Mouse (Mus musculus) embryonic facial prominence, embryonic 15.5 days (tissue): Measurements from ENCODE around the gene Adgra3. TPM values are rescaled to one million over a fixed set of nuclear protein-coding genes. Genes with fewer than 3 reads are reported as not detected.
A peak's percentile ranks its signal among the peaks of the same experiment; 100 is the strongest.

Experiments
- ATAC-seq: fragments of 200-750 bp; cut with Nextera tagmentation; 2 replicates; pipeline ENCODE4 v1.8.0; 2017; ENCODE audit warnings: low read depth, moderate TSS enrichment; ENCODE audit not compliant: insufficient number of reproducible peaks, low FRiP score, low TSS enrichment
- H3K27ac ChIP-seq: fragments of 300-500 bp; sonication (generic); replicated peaks from 2 replicates; pipeline ENCODE4 v1.5.1; 2015; ENCODE audit warnings: mild to moderate bottlenecking, inconsistent platforms
- H3K27me3 ChIP-seq: fragments of 300-500 bp; sonication (generic); 2 replicates; pipeline ENCODE4 v1.6.1; 2015; ENCODE audit warnings: inconsistent platforms
- H3K36me3 ChIP-seq: fragments of 300-500 bp; sonication (generic); 2 replicates; pipeline ENCODE4 v1.6.1; 2015; ENCODE audit warnings: mild to moderate bottlenecking, inconsistent platforms
- H3K4me1 ChIP-seq: fragments of 300-500 bp; sonication (generic); 2 replicates; pipeline ENCODE4 v1.6.1; 2015; ENCODE audit warnings: inconsistent platforms
- H3K4me2 ChIP-seq: fragments of 300-500 bp; sonication (generic); replicated peaks from 2 replicates; pipeline ENCODE4 v1.6.1; 2015; ENCODE audit warnings: mild to moderate bottlenecking, inconsistent platforms
- H3K4me3 ChIP-seq: fragments of 300-500 bp; sonication (generic); replicated peaks from 2 replicates; pipeline ENCODE4 v1.5.1; 2015; ENCODE audit warnings: mild to moderate bottlenecking, inconsistent platforms
- H3K9ac ChIP-seq: fragments of 300-500 bp; sonication (generic); 2 replicates; pipeline ENCODE4 v1.6.1; 2015; ENCODE audit warnings: inconsistent platforms
- H3K9me3 ChIP-seq: fragments of 300-500 bp; sonication (generic); replicated peaks from 2 replicates; pipeline ENCODE4 v1.6.1; 2016; ENCODE audit warnings: inconsistent platforms
- WGBS: fragments of 180-500 bp; shearing (Covaris S2); methylation state at CpG from one replicate; pipeline ENCODE4 v1.1.7; 2015; 5-methylcytosine and 5-hydroxymethylcytosine counted together
- polyA plus RNA-seq: library from polyadenylated mRNA; unstranded; fragments of >200 nt; fragmentation: Nextera tagmentation; extraction: Ambion mirVana; gene quantifications from 2 replicates; pipeline ENCODE4 v1.2.1, GENCODE M21; 2015

Adgra3 gene
- polyA plus RNA-seq, 1 experiment from 2014 or later, result 33.6 TPM

GRCm38 (mm10) chr5:50006915-50007658 lies 51.7 kb downstream of the Adgra3 start:
- no peak overlapping the region for H3K4me2 ChIP-seq
- H3K4me3 ChIP-seq, result no peak overlapping the region
- no peaks in the 10 kb centered on the region for H3K9me3 ChIP-seq
- peak; percentile 34; the same call in 1 of the 2 replicates for ATAC-seq
- no peak overlapping the region for H3K9ac ChIP-seq
- H3K27ac ChIP-seq, result no peak overlapping the region
- H3K4me1 ChIP-seq, result no peaks in the 10 kb centered on the region
- 81% methylated on average over 9 of the region's 9 CpGs for WGBS
- no peaks in the 10 kb centered on the region for H3K27me3 ChIP-seq
- peaks cover 34% of the 10 kb centered on the region for H3K36me3 ChIP-seq

- H3K27me3 ChIP-seq, result no peaks in the 10 kb centered on the region
- 90% methylated on average over 6 of the region's 6 CpGs for WGBS
- no peak overlapping the region for H3K4me3 ChIP-seq
- no peak for ATAC-seq
- H3K4me2 ChIP-seq, result no peak overlapping the region
- no peaks in the 10 kb centered on the region for H3K4me1 ChIP-seq
- no peak overlapping the region for H3K9ac ChIP-seq
- peaks cover 48% of the 10 kb centered on the region for H3K36me3 ChIP-seq
- H3K9me3 ChIP-seq, result no peaks in the 10 kb centered on the region
- H3K27ac ChIP-seq, result no peak overlapping the region
These were observed 56.5 kb downstream of the Adgra3 start for GRCm38 (mm10) chr5:50002269-50002668.

- H3K9ac ChIP-seq, result no peak overlapping the region
- H3K27me3 ChIP-seq, result no peaks in the 10 kb centered on the region
- no peak overlapping the region for H3K27ac ChIP-seq
- no peaks in the 10 kb centered on the region for H3K4me1 ChIP-seq
- H3K36me3 ChIP-seq, result peaks cover 36% of the 10 kb centered on the region
- no peak overlapping the region for H3K4me2 ChIP-seq
- no peak overlapping the region for H3K4me3 ChIP-seq
- no peak for ATAC-seq
- H3K9me3 ChIP-seq, result no peaks in the 10 kb centered on the region
- WGBS, result 74% methylated on average over 9 of the region's 9 CpGs
These were observed 59.0 kb downstream of the Adgra3 start for GRCm38 (mm10) chr5:49999764-50000163.

- WGBS, result 84% methylated on average over 6 of the region's 6 CpGs
- H3K27ac ChIP-seq, result no peak overlapping the region
These were observed 61.8 kb downstream of the Adgra3 start for GRCm38 (mm10) chr5:49997019-49997418.

GRCm38 (mm10) chr5:49996457-49996856 lies 62.3 kb downstream of the Adgra3 start:
- H3K27me3 ChIP-seq, result no peaks in the 10 kb centered on the region
- H3K9ac ChIP-seq, result no peak overlapping the region
- H3K4me3 ChIP-seq, result no peak overlapping the region
- ATAC-seq, result peak; percentile 51; the same call in 1 of the 2 replicates
- H3K4me1 ChIP-seq, result peaks cover 1% of the 10 kb centered on the region; the same call in 1 of the 2 replicates
- no peaks in the 10 kb centered on the region for H3K9me3 ChIP-seq
- WGBS, result 53% methylated on average over 11 of the region's 11 CpGs
- peaks cover 28% of the 10 kb centered on the region for H3K36me3 ChIP-seq
- H3K27ac ChIP-seq, result no peak overlapping the region
- H3K4me2 ChIP-seq, result no peak overlapping the region

More at GRCm38 (mm10) chr5:49997019-49997418, 61.8 kb downstream of the Adgra3 start:
- H3K9ac ChIP-seq, result no peak overlapping the region
- peaks cover 28% of the 10 kb centered on the region for H3K36me3 ChIP-seq
- H3K9me3 ChIP-seq, result no peaks in the 10 kb centered on the region
- H3K27me3 ChIP-seq, result no peaks in the 10 kb centered on the region
- H3K4me1 ChIP-seq, result no peaks in the 10 kb centered on the region
- H3K4me3 ChIP-seq, result no peak overlapping the region
- no peak overlapping the region for H3K4me2 ChIP-seq
- no peak for ATAC-seq

- Histone ChIP-seq H3K27me3 (no peaks in the 10 kb centered on the region), H3K9me3 (no peaks in the 10 kb centered on the region), H3K4me1 (peaks cover 7% of the 10 kb centered on the region; the same call in 1 of the 2 replicates), H3K4me2 (no peak overlapping the region), H3K36me3 (peaks cover 10% of the 10 kb centered on the region; the same call in 1 of the 2 replicates), H3K27ac (no peak overlapping the region), H3K9ac (no peak overlapping the region), H3K4me3 (no peak overlapping the region)
- peak; percentile 47; the same call in 1 of the 2 replicates for ATAC-seq
- 75% methylated on average over 8 of the region's 8 CpGs for WGBS
These were observed 68.0 kb downstream of the Adgra3 start for GRCm38 (mm10) chr5:49990737-49991323.

- H3K27me3 ChIP-seq, result no peaks in the 10 kb centered on the region
These were observed 70.6 kb downstream of the Adgra3 start for GRCm38 (mm10) chr5:49988015-49988798.

GRCm38 (mm10) chr5:49980727-49981126 lies 78.1 kb downstream of the Adgra3 start:
- no peak overlapping the region for H3K27ac ChIP-seq
- WGBS, result 62% methylated on average over 5 of the region's 5 CpGs
- H3K4me2 ChIP-seq, result no peak overlapping the region
- no peaks in the 10 kb centered on the region for H3K9me3 ChIP-seq
- H3K36me3 ChIP-seq, result peaks cover 35% of the 10 kb centered on the region
- no peaks in the 10 kb centered on the region for H3K27me3 ChIP-seq
- no peak for ATAC-seq
- H3K4me1 ChIP-seq, result no peaks in the 10 kb centered on the region
- H3K4me3 ChIP-seq, result no peak overlapping the region
- no peak overlapping the region for H3K9ac ChIP-seq

More at GRCm38 (mm10) chr5:49988015-49988798, 70.6 kb downstream of the Adgra3 start:
- H3K4me2 ChIP-seq, result no peak overlapping the region
- no peaks in the 10 kb centered on the region for H3K9me3 ChIP-seq
- no peak overlapping the region for H3K9ac ChIP-seq
- peaks cover 29% of the 10 kb centered on the region for H3K36me3 ChIP-seq
- H3K4me1 ChIP-seq, result peaks cover 7% of the 10 kb centered on the region; the same call in 1 of the 2 replicates
- no peak for ATAC-seq
- no peak overlapping the region for H3K27ac ChIP-seq
- WGBS, result 73% methylated on average over 10 of the region's 10 CpGs
- H3K4me3 ChIP-seq, result no peak overlapping the region

GRCm38 (mm10) chr5:49979246-49979645 lies 79.6 kb downstream of the Adgra3 start:
- no peaks in the 10 kb centered on the region for H3K27me3 ChIP-seq
- 92% methylated on average over 14 of the region's 14 CpGs for WGBS
- no peak overlapping the region for H3K4me2 ChIP-seq
- no peak for ATAC-seq
- no peaks in the 10 kb centered on the region for H3K4me1 ChIP-seq
- H3K9ac ChIP-seq, result no peak overlapping the region
- H3K4me3 ChIP-seq, result no peak overlapping the region
- no peak overlapping the region for H3K27ac ChIP-seq
- no peaks in the 10 kb centered on the region for H3K9me3 ChIP-seq
- peaks cover 33% of the 10 kb centered on the region for H3K36me3 ChIP-seq

- 36% methylated on average over 2 of the region's 2 CpGs for WGBS
- H3K27me3 ChIP-seq, result no peaks in the 10 kb centered on the region
- no peak overlapping the region for H3K4me3 ChIP-seq
- H3K27ac ChIP-seq, result no peak overlapping the region
- H3K9me3 ChIP-seq, result no peaks in the 10 kb centered on the region
- no peaks in the 10 kb centered on the region for H3K4me1 ChIP-seq
- peaks cover 37% of the 10 kb centered on the region for H3K36me3 ChIP-seq
- no peak for ATAC-seq
- no peak overlapping the region for H3K4me2 ChIP-seq
- no peak overlapping the region for H3K9ac ChIP-seq
These were observed 82.8 kb downstream of the Adgra3 start for GRCm38 (mm10) chr5:49975971-49976370.

GRCm38 (mm10) chr5:49974211-49974610 lies 84.6 kb downstream of the Adgra3 start:
- no peaks in the 10 kb centered on the region for H3K4me1 ChIP-seq
- H3K9me3 ChIP-seq, result no peaks in the 10 kb centered on the region
- no peak overlapping the region for H3K27ac ChIP-seq
- no peak for ATAC-seq
- H3K4me2 ChIP-seq, result no peak overlapping the region
- H3K27me3 ChIP-seq, result no peaks in the 10 kb centered on the region
- H3K4me3 ChIP-seq, result no peak overlapping the region
- 90% methylated on average over 4 of the region's 4 CpGs for WGBS
- peaks cover 46% of the 10 kb centered on the region for H3K36me3 ChIP-seq
- no peak overlapping the region for H3K9ac ChIP-seq
